Mouse (Mus musculus) c-Kit-positive CD71-positive TER-119-negative erythroid progenitor cells, embryonic 14.5 days (primary cell): ENCODE measurements at regions not wholly inside any gene's neighbourhood (a gene's known extent, or its start where the extent isn't known, plus 50 kb on each side); places are given as distances from the start of the nearest gene placed in this dataset.
"Not testable (repeated sequence)": the region's sequence is repeated elsewhere in the genome, so short reads cannot be mapped to it uniquely, and the experiment has no call there.

Experiments used
- DNase-seq: peaks from one replicate; pipeline ENCODE4 v3.0.0-alpha.2; 2013; ENCODE audit warnings: low read depth

GRCm38 (mm10) chr14:47921811-47922277, 198.8 kb upstream of the Peli2 start:
- DNase-seq: no peak

GRCm38 (mm10) chr14:47926416-47926815, 194.2 kb upstream of the Peli2 start:
- DNase-seq: no peak

GRCm38 (mm10) chr14:47935401-47935800, 185.2 kb upstream of the Peli2 start:
- no peak for DNase-seq

GRCm38 (mm10) chr14:47937081-47937651, 183.5 kb upstream of the Peli2 start:
- no peak for DNase-seq

- DNase-seq: no peak
Observed at GRCm38 (mm10) chr14:47939781-47940590, 180.6 kb upstream of the Peli2 start.

- no peak for DNase-seq
Observed at GRCm38 (mm10) chr14:47942671-47943070, 178.0 kb upstream of the Peli2 start.

- no peak for DNase-seq
Observed at GRCm38 (mm10) chr14:47944595-47944994, 176.0 kb upstream of the Peli2 start.

GRCm38 (mm10) chr14:47951041-47951440, 169.6 kb upstream of the Peli2 start:
- DNase-seq: no peak

GRCm38 (mm10) chr14:47958171-47958570, 162.5 kb upstream of the Peli2 start:
- no peak for DNase-seq

- no peak for DNase-seq
Observed at GRCm38 (mm10) chr14:47959366-47960280, 161.0 kb upstream of the Peli2 start.

GRCm38 (mm10) chr14:47964806-47965205, 155.8 kb upstream of the Peli2 start:
- not testable (repeated sequence) for DNase-seq

- no peak for DNase-seq
Observed at GRCm38 (mm10) chr14:47969871-47970270, 150.8 kb upstream of the Peli2 start.

GRCm38 (mm10) chr14:47973161-47973560, 147.5 kb upstream of the Peli2 start:
- DNase-seq: not testable (repeated sequence)

- DNase-seq: no peak
Observed at GRCm38 (mm10) chr14:47982993-47983740, 137.5 kb upstream of the Peli2 start.

- no peak for DNase-seq
Observed at GRCm38 (mm10) chr14:47986483-47986882, 134.1 kb upstream of the Peli2 start.

- DNase-seq: no peak
Observed at GRCm38 (mm10) chr14:47986941-47987340, 133.7 kb upstream of the Peli2 start.

GRCm38 (mm10) chr14:47987392-47988075, 133.1 kb upstream of the Peli2 start:
- no peak for DNase-seq

- DNase-seq: no peak
Observed at GRCm38 (mm10) chr14:47988131-47988530, 132.5 kb upstream of the Peli2 start.

- DNase-seq: no peak
Observed at GRCm38 (mm10) chr14:47989315-47989714, 131.3 kb upstream of the Peli2 start.

- no peak for DNase-seq
Observed at GRCm38 (mm10) chr14:47990716-47991115, 129.9 kb upstream of the Peli2 start.

GRCm38 (mm10) chr14:47991546-47991945, 129.1 kb upstream of the Peli2 start:
- no peak for DNase-seq
